In the genomic region with DNA sequence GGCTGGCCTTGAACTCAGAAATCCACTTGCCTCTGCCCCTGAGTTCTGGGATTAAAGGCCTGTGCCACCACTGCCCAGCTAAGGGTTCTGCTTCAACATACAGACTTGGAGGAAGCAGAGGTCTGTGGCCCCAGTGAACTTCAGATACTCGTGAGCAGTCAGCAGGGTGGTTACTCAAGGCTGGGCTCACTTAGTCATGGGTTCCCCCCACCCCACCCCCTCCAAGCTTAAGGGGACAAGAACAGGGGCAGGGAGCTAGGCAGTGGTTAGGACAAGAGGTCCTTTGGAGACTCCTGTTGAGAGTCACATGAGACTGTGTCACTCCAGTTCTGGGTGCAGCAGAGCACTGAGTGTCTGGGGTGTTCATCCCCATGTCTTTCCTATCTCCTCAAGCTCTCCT, we compare ENCODE assay signal across 23 mouse cellular contexts. TPM values are rescaled to one million over a fixed set of nuclear protein-coding genes. Genes with fewer than 3 reads are reported as not detected.
DNase-seq lines count a peak whose midpoint lies in the region; ATAC-seq lines count a peak whose summit lies in the region.
"Had no signal": no experiment of that assay in that cellular context is flagged by ENCODE, and none has a peak within 500 bp of the region (broad histone marks: within the 10 kb centered on the region; RNA-seq: fewer than 3 reads in every experiment).

No protein-coding gene starts in this region.

- ATAC-seq in intestine, embryonic 16.5 days, result no peak
- ATAC-seq in intestine, embryonic 15.5 days, result no peak
- 0 out of 2 replicates have a peak, but pooled peaks have one; percentile 13 for ATAC-seq in megakaryocyte progenitor cell, adult 5-6 weeks (replicated peaks; ENCODE audit: poor library complexity)
- ATAC-seq: forebrain, embryonic 15.5 days; midbrain, embryonic 13.5 days had no signal

- H3K4me3 ChIP-seq in intestine, embryonic 16.5 days (ENCODE audit: low read length), result no peak overlapping the region
- H3K4me3 ChIP-seq in intestine, embryonic 15.5 days (replicated peaks), result no peak overlapping the region
- H3K4me3 ChIP-seq: forebrain, embryonic 15.5 days; heart, embryonic 13.5 days; lung, embryonic 15.5 days; midbrain, embryonic 13.5 days had no signal

- 37% methylated on average over 1 of the region's 1 CpGs for whole genome bisulfite sequencing in intestine, embryonic 16.5 days
- WGBS in intestine, embryonic 15.5 days, result 32% methylated on average over 1 of the region's 1 CpGs

- H3K27me3 ChIP-seq in intestine, embryonic 16.5 days (replicated peaks; ENCODE audit: control insufficient read depth, insufficient read depth, low read length), result no peaks in the 10 kb centered on the region
- H3K27me3 ChIP-seq in intestine, embryonic 15.5 days (replicated peaks), result no peaks in the 10 kb centered on the region
- H3K27me3 ChIP-seq: CH12.LX; forebrain, embryonic 15.5 days; lung, embryonic 15.5 days; midbrain, embryonic 13.5 days had no signal

- H3K9ac ChIP-seq in intestine, embryonic 16.5 days (ENCODE audit: low read depth, low read length), result no peak overlapping the region
- no peak overlapping the region for H3K9ac ChIP-seq in intestine, embryonic 15.5 days
- H3K9ac ChIP-seq: forebrain, embryonic 15.5 days; heart, embryonic 13.5 days; hindbrain, embryonic 14.5 days; liver, embryonic 14.5 days; lung, embryonic 15.5 days; midbrain, embryonic 13.5 days had no signal

- H3K9me3 ChIP-seq in intestine, embryonic 16.5 days (ENCODE audit: control insufficient read depth, low read length), result no peaks in the 10 kb centered on the region
- no peaks in the 10 kb centered on the region for H3K9me3 ChIP-seq in intestine, embryonic 15.5 days
- H3K9me3 ChIP-seq: forebrain, embryonic 15.5 days; heart, embryonic 13.5 days; lung, embryonic 15.5 days; midbrain, embryonic 13.5 days had no signal

- H3K4me1 ChIP-seq in intestine, embryonic 16.5 days (ENCODE audit: control insufficient read depth, insufficient read depth, low read length), result peaks cover 4% of the 10 kb centered on the region
- peaks cover 6% of the 10 kb centered on the region; the same call in 1 of the 2 replicates for H3K4me1 ChIP-seq in intestine, embryonic 15.5 days (replicated peaks)

- peak; percentile 79 for DNase-seq in 416B (ENCODE audit: low read depth)
- DNase-seq in NIH3T3 (ENCODE audit: low read depth), result peak; percentile 63
- no peak for DNase-seq in frontal cortex, postnatal 10 days (ENCODE audit: low spot score in 2 of 2)
- no peak for DNase-seq in left cerebral cortex, adult 11 months (ENCODE audit: low spot score)
- DNase-seq: cerebellum, adult 11 months; cerebellum, adult 9-10 months; cerebellum, postnatal 36 days; heart, postnatal 10 days; kidney, adult 8-10 months; kidney, postnatal 10 days; liver; thymus, postnatal 14 days had no signal

- H3K36me3 ChIP-seq in intestine, embryonic 16.5 days (ENCODE audit: control insufficient read depth, insufficient read depth, low read length), result no peaks in the 10 kb centered on the region
- H3K36me3 ChIP-seq in intestine, embryonic 15.5 days, result no peaks in the 10 kb centered on the region
- H3K36me3 ChIP-seq: forebrain, embryonic 15.5 days; heart, embryonic 13.5 days; lung, embryonic 15.5 days; midbrain, embryonic 13.5 days had no signal

- peak overlapping the region; percentile 41 for H3K27ac ChIP-seq in intestine, embryonic 16.5 days (ENCODE audit: low read length)
- H3K27ac ChIP-seq in intestine, embryonic 15.5 days, result no peak overlapping the region
- H3K27ac ChIP-seq: forebrain, embryonic 15.5 days; heart, embryonic 13.5 days; hindbrain, embryonic 14.5 days; liver, embryonic 14.5 days; lung, embryonic 15.5 days; midbrain, embryonic 13.5 days had no signal

- no peak overlapping the region for H3K4me2 ChIP-seq in intestine, embryonic 16.5 days (ENCODE audit: low read depth, low read length)
- H3K4me2 ChIP-seq in intestine, embryonic 15.5 days (replicated peaks), result no peak overlapping the region
- H3K4me2 ChIP-seq: forebrain, embryonic 15.5 days; heart, embryonic 13.5 days; hindbrain, embryonic 14.5 days; lung, embryonic 15.5 days; midbrain, embryonic 13.5 days had no signal

RNA-seq across cellular contexts. Expression of gene C77080, which starts 7.5 kb away (rescaled TPM):
- polyA plus RNA-seq in intestine, embryonic 16.5 days (2015; fragmentation: Nextera tagmentation; extraction: Ambion mirVana), result 6.5 and 7.5 TPM in 2 replicates
- 9.7 and 10.3 TPM in 2 replicates for polyA plus RNA-seq in intestine, embryonic 15.5 days (2015; fragmentation: Nextera tagmentation; extraction: Ambion mirVana)
- 0.12 and 0.25 TPM in 2 replicates for total RNA-seq in megakaryocyte progenitor cell, adult 5-6 weeks (2015)
- not detected in 2 replicates for total RNA-seq in megakaryocyte progenitor cell, adult 5-6 weeks (2017)

RNA-seq across cellular contexts. Expression of gene Sync, which starts 18.7 kb away (rescaled TPM):
- polyA plus RNA-seq in intestine, embryonic 16.5 days (2015; fragmentation: Nextera tagmentation; extraction: Ambion mirVana), result 1.1 and 1.3 TPM in 2 replicates
- 1.2 TPM in 2 replicates for polyA plus RNA-seq in intestine, embryonic 15.5 days (2015; fragmentation: Nextera tagmentation; extraction: Ambion mirVana)
- not detected in 2 replicates for total RNA-seq in megakaryocyte progenitor cell, adult 5-6 weeks (2015)
- 0.08 TPM in 1 of 2 replicates, not detected in the other for total RNA-seq in megakaryocyte progenitor cell, adult 5-6 weeks (2017)
- total RNA-seq: CH12.LX; megakaryocyte-erythroid progenitor cell, adult 5-6 weeks had no signal

Comparison
In these comparisons a context has a peak if more than half of its experiments do, and no peak if none do; other contexts are left out.
1. DNase-seq: peak in 416B (single experiment) and NIH3T3 (single experiment); none in frontal cortex, postnatal 10 days (0 of 2) and left cerebral cortex, adult 11 months (single experiment).